8 mouse cellular contexts compared by ENCODE assay signal in genomic region chr5:34185791-34186190, GRCm38 (mm10). TPM values are rescaled to one million over a fixed set of nuclear protein-coding genes. Genes with fewer than 3 reads are reported as not detected.
A peak's percentile ranks its signal among the peaks of the same experiment; 100 is the strongest.
DNase-seq lines count a peak whose midpoint lies in the region; ATAC-seq lines count a peak whose summit lies in the region.

No protein-coding gene starts in this region.

- H3K4me2 ChIP-seq in limb, embryonic 12.5 days: peak overlapping the region; percentile 94
- peak overlapping the region; percentile 84 for H3K4me2 ChIP-seq in stomach, embryonic 15.5 days

- peaks cover 39% of the 10 kb centered on the region for H3K36me3 ChIP-seq in limb, embryonic 12.5 days
- 0 out of 2 replicates have a peak, but pooled peaks cover 9% of the 10 kb centered on the region for H3K36me3 ChIP-seq in stomach, embryonic 15.5 days

- H3K4me3 ChIP-seq in limb, embryonic 12.5 days (replicated peaks): peak overlapping the region; percentile 95
- H3K4me3 ChIP-seq in stomach, embryonic 15.5 days (replicated peaks): peak overlapping the region; percentile 89

- H3K4me1 ChIP-seq in limb, embryonic 12.5 days (replicated peaks): peaks cover 53% of the 10 kb centered on the region
- peaks cover 50% of the 10 kb centered on the region for H3K4me1 ChIP-seq in stomach, embryonic 15.5 days

- peaks cover 4% of the 10 kb centered on the region; the same call in 1 of the 2 replicates for H3K27me3 ChIP-seq in limb, embryonic 12.5 days
- H3K27me3 ChIP-seq in stomach, embryonic 15.5 days (replicated peaks): no peaks in the 10 kb centered on the region

- intact Hi-C loops in left cerebral cortex, postnatal 4 days (cut with DNase I): no loop called here

- H3K27ac ChIP-seq in limb, embryonic 12.5 days: no peak overlapping the region
- no peak overlapping the region for H3K27ac ChIP-seq in stomach, embryonic 15.5 days

- DNase-seq in heart, adult 11 months: peak; percentile 92
- no peak for DNase-seq in heart, adult 8-10 months (ENCODE audit: low spot score)
- peak; percentile 8 for DNase-seq in thymus, postnatal 4 days
- DNase-seq in thymus, postnatal 25 days: no peak
- DNase-seq in left cerebral cortex, postnatal 4 days: no peak
- no peak for DNase-seq in thymus, postnatal 36 days

- peak overlapping the region; percentile 80 for H3K9ac ChIP-seq in limb, embryonic 12.5 days (replicated peaks)
- H3K9ac ChIP-seq in stomach, embryonic 15.5 days: peak overlapping the region; percentile 72; the same call in 1 of the 2 replicates

- ATAC-seq in limb, embryonic 12.5 days (ENCODE audit: insufficient number of reproducible peaks, insufficient read depth, low FRiP score, low TSS enrichment, low read depth): no peak
- ATAC-seq in stomach, embryonic 15.5 days (ENCODE audit: insufficient read depth, low FRiP score, low read depth): no peak

- H3K9me3 ChIP-seq in limb, embryonic 12.5 days: no peaks in the 10 kb centered on the region
- H3K9me3 ChIP-seq in stomach, embryonic 15.5 days: no peaks in the 10 kb centered on the region

RNA-seq across cellular contexts. Expression of gene Mxd4, which starts 1.7 kb away (rescaled TPM):
- 10 to 100 TPM; 51.9 to 65.0 (median 59.6) TPM for total RNA-seq in heart, adult 8-10 months (2022)
- polyA plus RNA-seq in limb, embryonic 12.5 days (2016; fragmentation: Nextera tagmentation; extraction: Ambion mirVana): 29.3 and 35.9 TPM in 2 replicates
- 28.7 and 34.7 TPM in 2 replicates for polyA plus RNA-seq in stomach, embryonic 15.5 days (2015; fragmentation: Nextera tagmentation; extraction: Ambion mirVana)
- 10 to 100 TPM; 60.6 to 65.7 TPM for total RNA-seq in left cerebral cortex, postnatal 4 days (2021)

RNA-seq across cellular contexts. Expression of gene Haus3, which starts 16.5 kb away (rescaled TPM):
- total RNA-seq in heart, adult 8-10 months (2022): 1 to 10 TPM; 2.9 to 5.4 (median 3.2) TPM
- 52.2 and 52.5 TPM in 2 replicates for polyA plus RNA-seq in limb, embryonic 12.5 days (2016; fragmentation: Nextera tagmentation; extraction: Ambion mirVana)
- polyA plus RNA-seq in stomach, embryonic 15.5 days (2015; fragmentation: Nextera tagmentation; extraction: Ambion mirVana): 33.7 and 35.9 TPM in 2 replicates
- 1 to 10 TPM; 5.8 to 7.4 TPM for total RNA-seq in left cerebral cortex, postnatal 4 days (2021)

RNA-seq across cellular contexts. Expression of gene Poln, which starts 16.5 kb away (rescaled TPM):
- 10 to 100 TPM in 2 of 4 experiments, 1 to 10 TPM in 2; 8.6 to 13.7 (median 9.6) TPM for total RNA-seq in heart, adult 8-10 months (2022)
- polyA plus RNA-seq in limb, embryonic 12.5 days (2016; fragmentation: Nextera tagmentation; extraction: Ambion mirVana): 1.3 and 1.4 TPM in 2 replicates
- polyA plus RNA-seq in stomach, embryonic 15.5 days (2015; fragmentation: Nextera tagmentation; extraction: Ambion mirVana): 0.81 and 0.92 TPM in 2 replicates
- total RNA-seq in left cerebral cortex, postnatal 4 days (2021): 1 to 10 TPM in 1 of 2 experiments, under 1 TPM in 1; 0.68 to 1.7 TPM

Comparison
In these comparisons a context has a peak if more than half of its experiments do, and no peak if none do; other contexts are left out.
1. DNase-seq: peak in heart, adult 11 months (single experiment) and thymus, postnatal 4 days (single experiment); none in heart, adult 8-10 months (single experiment), thymus, postnatal 25 days (single experiment), left cerebral cortex, postnatal 4 days (single experiment) and thymus, postnatal 36 days (0 of 2).